Mouse (Mus musculus) forebrain, embryonic 11.5 days (tissue): ENCODE data around the gene Dicer1. TPM values are rescaled to one million over a fixed set of nuclear protein-coding genes. Genes with fewer than 3 reads are reported as not detected.

Source experiments
- ATAC-seq: fragments of 200-750 bp; cut with Nextera tagmentation; replicated peaks from 2 replicates; pipeline ENCODE4 v1.8.0; 2017; ENCODE audit warnings: moderate TSS enrichment; ENCODE audit not compliant: low FRiP score
- DNase-seq: peaks from one replicate; pipeline ENCODE4 v3.0.0-alpha.2; 2017; ENCODE audit warnings: low spot score
- H3K27ac ChIP-seq: fragments of 300-500 bp; sonication (generic); 2 replicates; pipeline ENCODE4 v1.5.1; 2014; ENCODE audit warnings: low read depth, low read length
- H3K27me3 ChIP-seq: fragments of 300-500 bp; sonication (generic); 2 replicates; pipeline ENCODE4 v1.6.1; 2014; ENCODE audit warnings: mild to moderate bottlenecking, low read length, mixed read lengths; ENCODE audit not compliant: control insufficient read depth, insufficient read depth
- H3K36me3 ChIP-seq: fragments of 300-500 bp; sonication (generic); 2 replicates; pipeline ENCODE4 v1.6.1; 2014; ENCODE audit warnings: mild to moderate bottlenecking, low read length, moderate library complexity, mixed read lengths; ENCODE audit not compliant: control insufficient read depth, insufficient read depth
- H3K4me1 ChIP-seq: fragments of 300-500 bp; sonication (generic); replicated peaks from 2 replicates; pipeline ENCODE4 v1.6.1; 2014; ENCODE audit warnings: low read length, mixed read lengths; ENCODE audit not compliant: control insufficient read depth, insufficient read depth
- H3K4me2 ChIP-seq: fragments of 300-500 bp; sonication (generic); 2 replicates; pipeline ENCODE4 v1.6.1; 2014; ENCODE audit warnings: low read depth, mild to moderate bottlenecking, low read length, moderate library complexity, mixed read lengths; ENCODE audit not compliant: severe bottlenecking
- H3K4me3 ChIP-seq: fragments of 300-500 bp; sonication (generic); 2 replicates; pipeline ENCODE4 v1.5.1; 2014; ENCODE audit warnings: low read depth, low read length
- H3K9ac ChIP-seq: fragments of 300-500 bp; sonication (generic); 2 replicates; pipeline ENCODE4 v1.6.1; 2014; ENCODE audit warnings: low read length
- H3K9me3 ChIP-seq: fragments of 300-500 bp; sonication (generic); 2 replicates; pipeline ENCODE4 v1.6.1; 2016; ENCODE audit warnings: low read length, mixed read lengths; ENCODE audit not compliant: control insufficient read depth
- WGBS: fragments of 180-500 bp; shearing (Covaris S2); extraction: QIAGEN DNeasy Blood & Tissue Kit; methylation state at CpG from one replicate; pipeline ENCODE4 v1.1.7; 2014; 5-methylcytosine and 5-hydroxymethylcytosine counted together
- polyA plus RNA-seq: library from polyadenylated mRNA; unstranded; fragments of >200 nt; fragmentation: Nextera tagmentation; extraction: Ambion mirVana; gene quantifications from 2 replicates; pipeline ENCODE4 v1.2.1, GENCODE M21; 2014

The Dicer1 gene
- polyA plus RNA-seq, 1 experiment from 2014 or later = 39.2 TPM

DNA sequence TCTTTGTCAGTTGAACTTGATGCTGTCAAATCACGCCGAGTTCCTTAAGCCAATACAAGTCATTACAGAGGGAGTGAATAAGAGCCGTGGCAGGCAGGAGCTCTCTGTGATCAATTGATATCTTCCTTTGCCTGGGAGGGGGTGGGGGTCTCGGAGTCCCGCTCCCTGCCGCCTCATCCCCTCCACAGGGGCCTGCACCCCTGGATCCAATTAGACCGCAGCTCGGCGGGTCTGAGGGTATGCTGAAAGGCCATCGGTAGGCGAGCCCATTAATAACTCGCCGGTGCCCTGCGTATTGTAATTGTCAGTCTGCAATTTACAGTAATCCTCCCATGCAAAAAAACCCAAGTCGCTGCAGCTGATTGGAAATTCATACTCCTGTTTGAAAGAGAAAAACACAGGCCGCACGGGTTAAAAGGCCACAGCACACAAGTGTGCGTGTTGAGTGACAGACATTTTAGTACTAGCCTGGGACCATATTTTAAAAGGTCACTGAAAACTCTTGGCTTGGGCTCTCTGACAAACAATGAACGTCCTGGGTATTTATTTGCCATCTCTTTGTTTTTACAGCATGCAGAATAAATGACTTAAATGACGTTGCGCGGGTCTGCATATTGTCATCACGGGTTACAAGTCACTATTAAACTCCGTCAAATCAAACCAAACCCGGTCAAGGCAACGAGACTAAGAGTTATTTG is 72.5 kb downstream of the Dicer1 start:
- WGBS = 25% methylated on average over 26 of the region's 26 CpGs
- Histone ChIP-seq H3K4me2 (peak overlapping the region; percentile 32; the same call in 1 of the 2 replicates), H3K36me3 (no peaks in the 10 kb centered on the region), H3K9ac (no peak overlapping the region), H3K9me3 (peaks cover 4% of the 10 kb centered on the region; the same call in 1 of the 2 replicates), H3K4me3 (no peak overlapping the region), H3K27ac (no peak overlapping the region), H3K4me1 (peaks cover 7% of the 10 kb centered on the region), H3K27me3 (no peaks in the 10 kb centered on the region)
- ATAC-seq = peak; percentile 62
- no peak for DNase-seq

- Histone ChIP-seq H3K36me3 (no peaks in the 10 kb centered on the region), H3K4me2 (peak overlapping the region; percentile 32; the same call in 1 of the 2 replicates), H3K27ac (no peak overlapping the region), H3K4me1 (peaks cover 7% of the 10 kb centered on the region), H3K27me3 (no peaks in the 10 kb centered on the region), H3K9ac (no peak overlapping the region), H3K9me3 (peaks cover 3% of the 10 kb centered on the region; the same call in 1 of the 2 replicates), H3K4me3 (no peak overlapping the region)
- no peak for DNase-seq
- WGBS = 40% methylated on average over 10 of the region's 14 CpGs
- no peak for ATAC-seq
Measured at GRCm38 (mm10) chr12:104678462-104678861, 73.3 kb downstream of the Dicer1 start.

DNA sequence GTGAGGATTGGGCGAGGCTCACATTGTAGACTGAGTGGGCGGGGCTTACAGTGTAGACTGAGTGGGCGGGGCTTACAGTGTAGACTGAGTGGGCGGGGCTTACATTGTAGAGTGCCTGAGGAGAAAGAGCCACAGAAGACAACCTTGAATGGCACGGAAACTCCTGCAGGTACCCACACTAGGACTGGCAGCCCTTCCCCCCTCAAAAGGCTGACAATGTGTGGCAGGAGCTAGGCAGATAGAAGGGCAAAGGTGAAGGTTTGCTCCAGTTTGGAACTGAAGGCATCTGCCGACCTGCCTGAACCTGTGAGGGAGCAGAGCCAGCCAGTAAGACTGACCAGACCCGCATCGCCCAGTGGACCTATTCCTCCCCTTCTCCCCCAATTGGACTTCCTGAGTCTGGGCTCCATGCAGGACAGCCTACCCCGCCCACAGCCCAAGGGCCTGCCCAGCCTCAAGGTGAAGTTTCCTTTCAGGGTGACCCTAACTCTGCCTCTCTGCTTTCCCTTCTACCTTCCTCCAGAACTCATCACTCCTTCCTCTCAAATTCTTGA is 74.3 kb downstream of the Dicer1 start:
- Histone ChIP-seq H3K27me3 (no peaks in the 10 kb centered on the region), H3K9me3 (no peaks in the 10 kb centered on the region), H3K9ac (no peak overlapping the region), H3K4me1 (peaks cover 7% of the 10 kb centered on the region), H3K4me2 (no peak overlapping the region), H3K4me3 (no peak overlapping the region), H3K27ac (no peak overlapping the region), H3K36me3 (no peaks in the 10 kb centered on the region)
- WGBS = 87% methylated on average over 9 of the region's 9 CpGs
- DNase-seq = no peak
- ATAC-seq = peak; percentile 16; the same call in 1 of the 2 replicates

GRCm38 (mm10) chr12:104676535-104677370 is 75.0 kb downstream of the Dicer1 start:
- no peak overlapping the region for H3K4me2 ChIP-seq
- no peak overlapping the region for H3K27ac ChIP-seq
- DNase-seq (no peak), ATAC-seq (peak; percentile 34)
- H3K9me3 ChIP-seq = no peaks in the 10 kb centered on the region
- no peak overlapping the region for H3K9ac ChIP-seq
- no peaks in the 10 kb centered on the region for H3K36me3 ChIP-seq
- H3K4me1 ChIP-seq = peaks cover 7% of the 10 kb centered on the region
- H3K4me3 ChIP-seq = no peak overlapping the region
- no peaks in the 10 kb centered on the region for H3K27me3 ChIP-seq
- WGBS = 79% methylated on average over 13 of the region's 13 CpGs

DNA sequence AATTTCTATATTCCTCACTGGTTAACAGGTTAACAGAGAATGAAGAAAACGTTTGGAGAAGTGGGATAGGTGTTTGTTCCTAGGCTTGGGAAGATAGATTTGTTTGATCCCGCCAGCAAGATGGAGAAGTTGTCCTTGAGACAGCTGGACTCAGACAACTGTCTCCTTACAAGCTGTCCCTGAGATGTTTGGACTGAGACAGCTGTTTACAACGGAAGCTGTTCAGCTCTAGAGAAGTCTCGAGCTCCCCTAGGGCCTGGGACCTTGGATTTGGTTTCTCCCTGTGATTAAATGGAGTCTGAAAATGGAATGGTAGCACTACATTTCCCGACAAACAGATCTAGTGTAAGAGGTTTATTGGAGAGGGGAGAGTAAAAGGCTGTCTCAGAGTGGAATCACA is 78.8 kb downstream of the Dicer1 start:
- DNase-seq = no peak
- H3K27me3 ChIP-seq = no peaks in the 10 kb centered on the region

GRCm38 (mm10) chr12:104672406-104672805 is 79.3 kb downstream of the Dicer1 start:
- Histone ChIP-seq H3K36me3 (no peaks in the 10 kb centered on the region), H3K4me1 (no peaks in the 10 kb centered on the region), H3K4me2 (no peak overlapping the region), H3K27me3 (no peaks in the 10 kb centered on the region), H3K4me3 (no peak overlapping the region), H3K9me3 (no peaks in the 10 kb centered on the region), H3K9ac (no peak overlapping the region), H3K27ac (no peak overlapping the region)
- DNase-seq (no peak), ATAC-seq (no peak)
- WGBS = 80% methylated on average over 10 of the region's 10 CpGs

More for the DNA sequence above, 78.8 kb downstream of the Dicer1 start:
- no peak for ATAC-seq
- Histone ChIP-seq H3K36me3 (no peaks in the 10 kb centered on the region), H3K27ac (no peak overlapping the region), H3K4me1 (no peaks in the 10 kb centered on the region), H3K4me2 (no peak overlapping the region), H3K9me3 (no peaks in the 10 kb centered on the region), H3K4me3 (no peak overlapping the region), H3K9ac (no peak overlapping the region)
- 75% methylated on average over 5 of the region's 5 CpGs for WGBS

GRCm38 (mm10) chr12:104667846-104668245 is 83.9 kb downstream of the Dicer1 start:
- no peaks in the 10 kb centered on the region for H3K9me3 ChIP-seq
- H3K4me3 ChIP-seq = no peak overlapping the region
- no peak overlapping the region for H3K4me2 ChIP-seq
- H3K27ac ChIP-seq = no peak overlapping the region
- 79% methylated on average over 7 of the region's 7 CpGs for WGBS
- H3K27me3 ChIP-seq = no peaks in the 10 kb centered on the region
- H3K4me1 ChIP-seq = no peaks in the 10 kb centered on the region
- no peak overlapping the region for H3K9ac ChIP-seq
- ATAC-seq (no peak), DNase-seq (no peak)
- H3K36me3 ChIP-seq = no peaks in the 10 kb centered on the region

GRCm38 (mm10) chr12:104665951-104666350 is 85.8 kb downstream of the Dicer1 start:
- H3K9ac ChIP-seq = no peak overlapping the region
- H3K9me3 ChIP-seq = no peaks in the 10 kb centered on the region
- no peak overlapping the region for H3K4me2 ChIP-seq
- no peaks in the 10 kb centered on the region for H3K4me1 ChIP-seq
- H3K27ac ChIP-seq = no peak overlapping the region
- H3K4me3 ChIP-seq = no peak overlapping the region
- ATAC-seq (no peak), DNase-seq (no peak)
- no peaks in the 10 kb centered on the region for H3K36me3 ChIP-seq
- no peaks in the 10 kb centered on the region for H3K27me3 ChIP-seq
- 86% methylated on average over 6 of the region's 6 CpGs for WGBS
